Mouse (Mus musculus) liver, adult 2 months (tissue): Measurements from ENCODE around the gene Khk.

Source experiments
- CTCF ChIP-seq: fragments of 200-500 bp; IDR thresholded peaks from 2 replicates; pipeline ENCODE4 v1.5.1; 2011; ENCODE audit warnings: low read depth, low read length, control low read depth
- POLR2A ChIP-seq: fragments of 200-500 bp; IDR thresholded peaks from 2 replicates; pipeline ENCODE4 v1.6.1; 2011; ENCODE audit warnings: low read length, control low read depth; ENCODE audit not compliant: insufficient read depth; ENCODE audit errors: extremely low read depth

- TF ChIP-seq CTCF (no peak), POLR2A (no peak)
Observed at GRCm38 (mm10) chr5:30951706-30952105, 30.5 kb downstream of the Khk start.
